Mouse (Mus musculus) gastrocnemius, postnatal 36 days (tissue): ENCODE data around the gene Pak1ip1. TPM values are rescaled to one million over a fixed set of nuclear protein-coding genes. Genes with fewer than 3 reads are reported as not detected.
"Not testable (repeated sequence)": the region's sequence is repeated elsewhere in the genome, so short reads cannot be mapped to it uniquely, and the experiment has no call there.

ENCODE experiments used
- DNase-seq, 2 experiments: peaks; one replicate each; pipeline ENCODE4 v3.0.0; 2022
- intact Hi-C: fragments of 180-260 bp; cut with DNase I; formaldehyde crosslinking; loops from one replicate; pipeline ENCODE4 v1.15.1; 2025
- long read RNA-seq, 2 experiments: library from polyadenylated mRNA; stranded (forward); transcript quantifications; one replicate each; pipeline ENCODE4 v2.0.0; 2021
- total RNA-seq, 2 experiments: library from RNA; stranded (reverse); gene quantifications; 2 replicates each; pipeline ENCODE4 v1.2.3; 2021

Gene Pak1ip1
- total RNA-seq = 10 to 100 TPM; 22.7 to 25.7 TPM
- long read RNA-seq, experiment 1, transcript Pak1ip1-201 (10 exons, 1,722 nt) = major isoform, 19 of 22 reads
- long read RNA-seq, experiment 1, partial matches to known transcripts = 3 of 22 reads
- long read RNA-seq, experiment 1, other reads (novel, unspliced or antisense) = 0 of 22 reads
- long read RNA-seq, experiment 2, transcript Pak1ip1-201 (10 exons, 1,722 nt) = major isoform, 28 of 32 reads
- long read RNA-seq, experiment 2, partial matches to known transcripts = 4 of 32 reads
- long read RNA-seq, experiment 2, other reads (novel, unspliced or antisense) = 0 of 32 reads

DNA sequence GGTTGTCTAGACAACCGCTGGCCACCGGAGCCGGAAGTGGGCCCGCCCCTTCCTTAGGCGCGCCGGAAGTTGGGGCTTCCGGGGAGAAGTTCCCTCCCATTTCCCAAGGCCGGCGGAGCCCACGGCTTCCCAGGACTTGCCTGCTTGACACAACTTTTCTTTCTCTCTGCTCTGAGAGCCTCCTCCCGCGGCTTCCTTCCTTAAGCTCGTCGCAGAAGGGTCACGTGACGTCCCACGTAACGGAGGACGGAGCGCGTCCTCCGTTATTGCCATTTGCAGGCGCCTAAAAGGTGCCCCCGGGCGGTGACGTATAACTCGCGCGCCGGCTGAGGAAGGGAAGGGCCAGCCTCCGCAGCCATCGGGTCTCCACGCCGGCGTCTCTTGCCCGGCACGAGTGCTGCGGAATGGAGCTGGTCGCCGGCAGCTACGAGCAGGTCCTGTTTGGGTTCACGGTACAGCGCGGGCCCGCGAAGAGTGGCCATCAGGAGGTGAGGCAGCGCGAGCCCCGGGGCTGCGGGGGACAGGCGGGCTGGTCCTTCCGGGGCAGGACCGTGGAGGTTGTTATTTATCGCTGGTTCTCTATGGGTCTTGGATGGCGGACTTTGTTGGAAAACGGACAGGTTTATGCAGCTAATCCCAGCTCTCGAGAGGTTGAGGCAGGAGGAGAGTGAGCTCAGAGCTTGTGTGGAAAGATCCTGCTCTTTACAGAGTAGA lies at the start of gene Pak1ip1:
Gene Pak1ip1, plus strand, starts transcription at position 98 of the 714 bp plus-strand sequence.
- peak; percentile 86 to 93 for DNase-seq
- intact Hi-C loops = loop anchor here (1.0 kb wide), 1 partner anchor 18 kb away; no protein-coding TSS in a partner anchor

DNA sequence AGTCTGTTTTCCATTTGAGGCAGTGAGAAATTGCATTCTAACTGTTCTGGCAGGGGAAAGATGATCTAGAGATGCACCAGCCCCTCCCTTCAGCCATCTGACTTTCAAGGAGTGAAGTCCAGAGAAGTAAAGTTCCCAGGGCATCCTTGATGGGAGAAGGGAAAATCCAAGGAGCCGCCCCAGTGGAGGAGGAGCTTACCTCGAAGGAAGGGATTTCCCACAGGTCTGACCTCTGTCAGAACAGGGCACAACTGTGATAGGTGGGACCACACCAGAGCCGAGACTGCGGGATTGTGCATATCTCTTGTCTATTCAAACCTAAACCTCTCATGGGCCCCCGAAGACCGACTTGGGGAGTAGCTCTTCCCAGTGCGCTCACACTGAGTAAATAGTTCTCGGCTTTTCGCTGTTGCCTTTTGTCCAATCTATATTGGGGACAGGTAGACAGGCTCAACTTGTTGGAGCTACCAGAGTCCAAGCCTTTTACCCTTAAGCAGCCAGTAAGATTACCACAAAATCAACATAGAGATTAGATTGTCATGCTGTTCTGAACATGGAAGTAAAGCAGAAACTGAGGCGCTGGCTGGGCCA lies 49.3 kb upstream of the Pak1ip1 start:
- DNase-seq = no peak
- intact Hi-C loops = no loop called here

DNA sequence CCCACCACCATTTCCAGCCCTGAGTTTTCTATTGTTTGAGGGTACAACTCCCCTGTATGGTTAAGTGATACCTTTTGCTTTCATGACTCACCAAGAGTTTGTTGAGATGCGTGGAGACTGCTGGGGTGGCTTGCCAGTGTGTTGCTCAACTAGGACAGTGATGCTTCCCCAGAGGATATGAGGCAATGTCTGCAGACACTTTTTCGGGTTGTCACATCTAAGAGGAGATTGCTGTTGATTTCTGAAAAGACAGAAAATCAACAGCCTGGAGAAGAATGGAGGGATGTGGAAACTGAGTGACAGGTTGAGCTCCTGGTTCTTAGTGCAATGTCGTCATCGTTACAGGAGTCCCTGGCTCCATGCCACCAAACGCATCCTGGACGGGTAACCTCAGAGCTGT lies 47.6 kb upstream of the Pak1ip1 start:
- DNase-seq = no peak
- intact Hi-C loops = no loop called here

DNA sequence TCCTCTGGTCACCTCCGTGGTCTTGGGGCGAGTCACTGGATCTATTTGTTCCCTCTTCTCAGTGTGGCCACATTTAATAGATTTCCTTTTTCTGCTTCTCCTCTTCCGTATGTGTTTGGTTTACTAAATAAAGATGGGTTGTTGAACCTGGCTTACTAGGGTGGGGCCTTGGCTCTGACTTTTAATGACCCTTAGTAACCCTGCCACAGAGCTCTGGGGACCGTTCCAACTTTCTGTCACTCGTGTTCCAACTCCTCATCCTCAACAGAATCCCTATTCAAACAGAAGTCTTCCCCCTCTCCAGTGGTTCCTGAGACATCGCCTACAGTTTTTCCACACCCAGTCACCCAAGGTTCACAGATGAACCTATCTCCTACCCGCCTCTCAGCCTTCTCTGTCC lies 45.0 kb upstream of the Pak1ip1 start:
- DNase-seq = no peak
- intact Hi-C loops = no loop called here

DNA sequence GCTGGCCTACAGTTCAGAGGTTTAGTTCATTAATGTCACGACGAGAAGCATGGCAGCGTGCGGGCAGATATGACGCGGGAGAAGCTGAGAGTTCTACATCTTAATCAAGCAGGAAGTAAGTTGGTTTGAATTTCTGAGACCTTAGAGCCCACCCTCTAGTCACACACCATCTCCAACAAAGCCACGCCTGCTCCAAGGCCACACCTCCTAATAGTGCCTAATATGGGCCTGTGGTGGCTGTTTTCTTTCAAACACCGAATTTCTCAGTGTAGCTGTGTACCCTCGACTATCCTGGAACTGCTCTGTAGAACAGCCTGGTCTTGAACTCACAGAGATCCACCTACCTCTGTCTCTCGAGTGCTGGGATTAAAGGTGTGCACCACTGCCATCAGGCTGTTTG lies 33.2 kb upstream of the Pak1ip1 start:
- DNase-seq = no peak
- intact Hi-C loops = no loop called here

DNA sequence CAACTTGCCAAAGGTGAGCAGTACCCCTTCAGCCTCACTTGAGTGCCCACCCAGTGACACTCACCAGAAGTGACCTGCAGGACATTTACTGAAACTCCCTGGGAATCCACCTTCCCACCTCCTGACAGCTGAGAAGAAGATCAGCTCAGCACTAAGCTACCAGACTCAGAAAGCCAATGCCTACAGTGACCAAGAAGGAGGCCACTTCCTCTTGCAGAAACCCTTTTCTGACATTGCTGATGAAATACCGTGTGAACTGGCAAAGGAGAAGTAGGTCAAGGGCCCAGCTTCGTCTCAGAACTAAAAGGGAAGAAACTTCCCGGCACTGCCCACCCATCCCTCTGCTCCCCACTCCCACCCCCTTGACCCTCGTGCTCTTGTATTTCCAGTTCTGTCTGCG lies 32.3 kb upstream of the Pak1ip1 start:
- intact Hi-C loops = no loop called here

DNA sequence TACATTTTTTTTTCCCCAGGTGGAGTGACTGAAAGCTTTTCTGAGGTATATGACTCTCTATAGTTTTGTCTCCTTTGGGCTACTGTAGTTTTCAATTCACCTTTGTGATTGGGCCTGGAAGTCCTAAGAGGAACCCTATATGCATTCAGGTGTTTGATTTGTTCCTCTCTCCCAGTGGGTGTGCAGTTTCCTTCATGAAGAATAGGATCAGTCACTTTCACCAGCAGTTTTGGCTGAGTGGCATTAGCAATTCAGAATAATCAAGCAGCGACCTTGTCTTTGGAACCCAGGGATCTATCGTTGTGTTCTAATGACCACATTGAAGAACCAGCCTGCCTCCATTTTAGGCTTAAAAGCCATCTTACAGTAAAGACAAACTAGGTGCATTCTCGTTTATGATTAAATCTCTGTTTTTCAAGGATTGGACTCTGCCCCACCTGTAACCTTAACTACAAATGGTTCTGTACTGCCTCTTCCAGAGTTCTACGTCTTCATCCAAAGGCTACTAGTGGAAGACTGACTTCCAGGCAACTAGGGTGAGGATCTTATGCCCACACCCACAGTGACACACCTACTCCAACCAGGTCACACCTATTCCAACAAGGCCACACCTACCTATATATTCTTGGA lies 30.9 kb upstream of the Pak1ip1 start:
- DNase-seq = no peak
- intact Hi-C loops = no loop called here

More for the DNA sequence above, 32.3 kb upstream of the Pak1ip1 start:
- DNase-seq = no peak

DNA sequence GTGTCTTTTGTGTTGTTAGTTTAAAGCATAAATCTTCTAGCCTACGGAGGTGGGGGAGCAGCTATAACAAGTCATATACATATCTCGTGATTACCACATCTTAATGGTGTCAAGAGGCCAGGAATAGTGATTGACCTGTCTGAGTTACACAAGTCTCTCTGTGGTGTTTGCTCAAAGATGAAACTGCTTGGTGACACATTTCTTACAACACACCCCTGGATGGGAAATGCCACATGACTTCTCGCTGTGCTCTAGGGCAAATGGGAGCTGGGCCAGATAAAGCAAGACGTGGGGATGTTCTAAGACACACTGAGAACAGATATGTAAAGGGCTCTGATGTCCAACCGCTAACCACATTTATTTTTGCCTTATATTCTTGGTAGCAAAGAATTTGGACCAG lies 29.6 kb upstream of the Pak1ip1 start:
- DNase-seq = no peak
- intact Hi-C loops = no loop called here

DNA sequence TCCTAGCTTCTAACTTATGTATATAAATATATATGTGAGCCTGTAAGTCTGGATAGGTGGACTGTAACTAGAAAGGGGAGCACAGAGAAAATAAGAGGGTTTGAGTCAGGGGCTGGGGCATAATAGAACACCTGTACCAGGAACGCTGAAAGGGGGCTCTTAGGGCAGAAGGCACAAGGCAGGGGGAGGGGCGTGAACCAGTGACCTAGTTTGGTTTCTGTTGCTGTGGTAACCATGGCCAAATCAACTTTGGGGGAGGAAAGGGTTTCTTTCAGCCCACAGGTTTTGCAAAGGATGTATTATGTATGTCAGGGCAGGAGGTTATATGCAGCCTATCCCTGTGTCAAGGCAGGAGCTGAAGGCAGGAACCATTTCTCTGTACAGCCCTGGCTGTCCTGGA lies 29.0 kb upstream of the Pak1ip1 start:
- intact Hi-C loops = no loop called here
- no peak for DNase-seq

DNA sequence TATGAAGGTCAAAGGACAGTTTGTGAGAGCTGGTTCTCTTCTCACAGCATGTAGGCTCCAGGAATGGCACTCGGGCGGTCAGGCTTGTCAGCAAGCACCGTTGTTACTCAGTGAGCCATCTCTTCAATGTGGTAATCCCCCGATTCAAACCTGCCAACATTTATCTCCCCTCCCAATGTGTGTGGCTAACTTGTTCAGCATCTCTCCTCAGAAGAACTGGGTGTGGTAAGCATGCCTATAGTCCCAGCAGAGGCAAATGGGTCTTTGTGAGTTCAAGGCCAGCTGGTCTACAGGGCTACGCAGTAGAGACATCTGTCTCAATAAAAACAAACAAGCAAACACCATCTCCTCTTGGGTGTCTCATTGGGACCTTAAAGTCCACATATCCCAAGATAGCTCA lies 27.8 kb upstream of the Pak1ip1 start:
- intact Hi-C loops = no loop called here
- no peak for DNase-seq

DNA sequence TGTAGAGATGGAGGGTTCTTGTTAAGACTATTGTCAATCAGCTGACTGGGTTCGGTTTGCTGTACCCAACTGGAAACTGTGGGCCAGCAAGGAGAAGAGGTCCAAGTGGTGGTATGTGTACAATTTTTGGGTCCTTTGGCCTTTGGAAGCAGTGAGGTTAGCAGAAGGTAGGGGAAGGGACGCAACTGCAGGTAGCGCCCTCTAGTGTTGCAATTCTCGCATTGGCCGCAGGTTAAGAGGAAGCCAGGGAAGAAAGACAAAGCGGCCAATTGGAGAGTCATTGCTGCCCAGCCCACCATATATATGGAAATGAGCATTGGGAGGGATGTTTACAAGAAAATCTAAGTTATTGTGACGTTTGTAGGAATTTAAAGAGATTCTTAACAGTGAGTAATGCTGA lies 23.2 kb upstream of the Pak1ip1 start:
- intact Hi-C loops = loop anchor here (1.0 to 5.0 kb wide), 2 partner anchors 60 to 133 kb away; no protein-coding TSS in a partner anchor

DNA sequence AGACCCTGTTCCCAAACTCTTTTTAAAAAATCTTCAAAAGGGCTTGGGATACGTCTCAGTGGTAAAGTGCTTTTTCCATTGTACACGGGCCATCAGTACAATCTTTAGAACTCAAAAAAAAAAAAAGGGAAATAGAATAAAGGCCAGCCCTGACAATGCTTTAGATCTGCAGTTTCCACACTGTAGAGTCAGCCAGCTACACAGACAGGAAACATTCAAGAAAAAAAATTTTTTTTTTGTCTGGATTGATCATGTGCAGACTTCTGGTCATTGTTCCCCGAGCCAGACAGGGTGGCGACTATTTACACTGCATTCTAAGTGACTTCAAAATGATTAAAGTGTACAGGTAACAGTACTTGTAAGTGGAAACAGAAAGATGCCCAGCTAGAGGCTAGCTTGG lies 22.2 kb upstream of the Pak1ip1 start:
- DNase-seq = no peak
- intact Hi-C loops = loop anchor here (5.0 kb wide), 1 partner anchor 61 kb away; no protein-coding TSS in a partner anchor

More for the DNA sequence above, 23.2 kb upstream of the Pak1ip1 start:
- peak; percentile 9 to 25 for DNase-seq

DNA sequence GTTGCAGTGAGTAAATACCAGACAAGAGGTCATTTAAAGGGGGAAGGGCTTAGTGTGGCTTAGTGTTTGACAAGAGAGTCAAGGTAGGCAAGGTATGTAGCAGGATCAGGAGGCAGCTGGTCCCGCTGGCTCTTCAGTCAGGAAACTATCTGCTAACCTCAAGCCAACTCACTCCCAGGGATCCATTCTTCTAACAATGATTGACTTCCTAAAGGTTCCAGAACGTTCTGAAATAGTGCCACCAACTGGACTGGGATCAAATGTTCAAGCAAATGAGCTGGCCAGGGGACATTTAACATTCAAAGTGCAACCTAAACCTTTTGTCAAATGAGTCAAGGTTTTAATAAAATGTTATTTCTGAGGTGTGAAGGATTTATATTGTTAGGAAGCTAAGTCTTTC lies 21.5 kb upstream of the Pak1ip1 start:
- no peak for DNase-seq
- intact Hi-C loops = loop anchor here (5.0 kb wide), 1 partner anchor 62 kb away; no protein-coding TSS in a partner anchor

DNA sequence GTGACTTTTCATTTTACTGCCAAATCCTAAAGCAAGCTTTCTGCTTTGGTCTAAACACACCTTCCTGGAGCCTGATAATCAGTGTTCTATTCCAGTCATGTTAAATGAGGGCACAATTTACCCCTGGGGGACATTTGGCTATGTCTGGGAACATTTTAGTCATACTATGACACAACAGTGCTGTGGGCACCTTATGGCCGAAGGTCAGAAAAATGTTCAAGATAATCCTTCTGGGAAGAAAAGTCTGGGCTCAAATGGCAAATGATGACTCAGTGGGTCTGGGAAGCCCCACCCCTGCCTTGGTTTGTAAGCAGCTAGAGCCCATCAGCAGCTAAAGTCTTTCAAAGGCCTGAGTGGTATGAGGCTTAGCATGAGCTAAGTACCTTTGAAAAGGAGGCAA lies 18.1 kb upstream of the Pak1ip1 start:
- intact Hi-C loops = no loop called here
- DNase-seq = no peak

DNA sequence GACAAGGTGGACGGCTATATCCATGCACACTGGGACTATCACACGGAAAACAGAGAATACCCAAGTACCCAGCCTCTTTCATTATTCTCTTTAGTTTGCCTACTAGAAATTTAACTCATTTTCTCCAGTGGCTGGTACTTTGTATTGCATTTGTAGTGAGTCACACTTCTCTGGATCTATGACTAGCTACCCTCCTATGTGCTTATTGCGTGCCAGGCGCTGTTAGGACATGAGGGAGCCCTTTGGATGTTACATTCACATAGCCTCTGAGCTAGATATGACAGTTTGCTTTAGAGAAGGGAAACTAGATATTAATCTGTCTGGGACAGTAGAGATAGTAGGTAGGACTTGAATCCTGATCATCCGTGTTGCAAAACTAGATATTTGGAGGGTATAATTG lies 14.7 kb upstream of the Pak1ip1 start:
- DNase-seq = no peak
- intact Hi-C loops = no loop called here

DNA sequence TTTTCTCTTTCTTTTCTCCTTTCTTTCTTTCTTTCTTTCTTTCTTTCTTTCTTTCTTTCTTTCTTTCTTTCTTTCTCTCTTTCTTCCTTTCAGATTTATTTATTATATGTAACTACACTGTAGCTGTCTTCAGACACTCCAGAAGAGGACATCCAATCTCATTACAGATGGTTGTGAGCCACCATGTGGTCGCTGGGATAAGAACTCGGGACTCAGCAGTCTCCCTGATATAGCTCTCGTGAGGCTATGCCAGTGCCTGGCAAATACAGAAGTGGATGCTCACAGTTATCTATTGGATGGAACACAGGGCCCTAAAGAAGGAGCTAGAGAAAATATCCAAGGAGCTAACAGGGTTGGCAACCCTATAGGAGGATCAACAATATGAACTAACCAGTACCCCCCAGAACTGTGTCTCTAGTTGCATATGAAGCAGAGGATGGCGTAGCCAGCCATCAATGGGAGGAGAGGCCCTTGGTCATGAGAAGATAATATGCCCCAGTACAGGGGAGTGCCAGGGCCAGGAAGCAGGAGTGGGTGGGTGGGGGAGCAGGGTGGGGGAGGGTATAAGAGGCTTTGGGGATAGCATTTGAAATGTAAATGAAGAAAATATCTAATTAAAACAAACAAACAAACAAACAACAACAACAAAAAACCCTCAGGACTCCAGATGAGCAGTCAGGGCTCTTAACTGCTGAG lies 13.1 kb upstream of the Pak1ip1 start:
- DNase-seq, intact Hi-C loops: not testable (repeated sequence)

DNA sequence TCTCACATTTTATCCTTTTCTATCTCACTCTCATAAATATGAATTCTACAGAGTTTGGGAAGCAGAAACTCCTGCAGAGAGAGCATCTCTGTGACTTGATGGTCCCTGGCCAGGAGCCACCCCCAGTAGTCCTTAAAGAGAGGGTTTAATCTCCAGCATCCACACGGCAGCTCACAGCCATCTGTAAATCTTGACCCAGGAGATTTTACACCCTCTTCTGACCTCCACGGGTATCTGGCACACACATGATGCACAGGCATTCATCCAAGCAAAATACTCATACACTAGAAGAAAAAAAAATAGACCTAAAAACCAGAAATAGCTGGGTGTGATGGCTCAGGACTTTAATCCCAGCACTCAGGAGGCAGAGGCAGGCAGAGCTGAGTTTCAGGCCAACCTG lies 12.4 kb upstream of the Pak1ip1 start:
- intact Hi-C loops = no loop called here
- no peak for DNase-seq

DNA sequence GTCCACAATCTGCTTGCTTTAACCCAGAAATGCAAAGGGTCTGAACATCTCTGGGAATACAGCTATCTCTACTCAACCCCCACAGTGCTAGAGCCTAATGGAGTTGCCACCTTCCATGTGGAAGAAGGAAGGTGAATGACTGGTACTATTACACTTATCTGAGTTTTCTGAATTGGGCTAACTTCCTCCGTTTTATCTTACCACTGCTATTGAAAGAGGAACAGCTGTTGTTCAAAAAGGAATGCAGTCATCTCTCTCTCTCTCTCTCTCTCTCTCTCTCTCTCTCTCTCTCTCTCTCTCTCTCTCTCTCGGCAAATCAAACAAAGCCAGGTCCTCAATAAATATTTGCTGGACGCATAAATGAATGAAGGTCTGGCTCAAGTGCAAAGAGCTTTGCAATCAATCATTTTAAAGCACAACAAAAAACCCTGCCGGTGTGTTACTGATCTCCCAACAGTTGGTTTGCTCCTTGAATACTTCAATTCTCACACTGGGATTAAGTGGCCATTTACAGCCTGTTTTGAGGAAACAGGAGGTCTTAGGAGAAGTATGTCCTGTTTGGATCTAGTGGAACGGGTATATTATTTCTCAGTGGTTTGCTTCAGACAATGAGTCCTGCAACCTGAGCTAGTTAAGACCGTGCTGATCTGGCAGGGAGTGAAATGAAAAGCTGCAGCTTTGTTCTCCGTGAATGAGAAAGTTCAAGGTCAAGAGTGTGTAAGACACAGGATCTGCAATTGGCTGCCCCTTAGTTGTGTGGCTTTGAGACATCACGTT lies 6.1 kb upstream of the Pak1ip1 start:
- intact Hi-C loops = no loop called here

DNA sequence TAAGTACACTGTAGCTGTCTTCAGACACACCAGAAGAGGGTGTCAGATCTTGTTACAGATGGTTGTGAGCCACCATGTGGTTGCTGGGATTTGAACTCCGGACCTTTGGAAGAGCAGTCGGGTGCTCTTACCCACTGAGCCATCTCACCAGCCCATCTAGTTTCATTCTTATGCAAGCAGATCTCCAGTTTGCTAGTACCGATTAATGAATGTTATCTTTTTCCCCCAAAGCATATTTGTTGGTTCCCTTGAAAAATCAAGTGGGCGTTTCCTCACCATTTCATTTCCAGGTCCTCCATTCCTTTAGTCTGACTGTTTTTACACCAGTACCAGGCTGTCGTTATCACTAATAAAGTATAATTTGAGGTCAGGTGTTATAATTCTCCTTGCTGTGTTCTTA lies 2.3 kb upstream of the Pak1ip1 start:
- DNase-seq, intact Hi-C loops: not testable (repeated sequence)

More for the DNA sequence above, 6.1 kb upstream of the Pak1ip1 start:
- DNase-seq = no peak
